Mouse (Mus musculus): ENCODE measurements around the gene Gata1.
"Not testable (repeated sequence)": the region's sequence is repeated elsewhere in the genome, so short reads cannot be mapped to it uniquely, and the experiment has no call there.

Gata1 gene

GRCm38 (mm10) chrX:7977892-7978291 lies at the start of gene Gata1:
Gene Gata1 (minus strand): TSS chrX:7978071.
- no peak for DNase-seq (ENCODE audit: low spot score in 2 of 2)

DNA sequence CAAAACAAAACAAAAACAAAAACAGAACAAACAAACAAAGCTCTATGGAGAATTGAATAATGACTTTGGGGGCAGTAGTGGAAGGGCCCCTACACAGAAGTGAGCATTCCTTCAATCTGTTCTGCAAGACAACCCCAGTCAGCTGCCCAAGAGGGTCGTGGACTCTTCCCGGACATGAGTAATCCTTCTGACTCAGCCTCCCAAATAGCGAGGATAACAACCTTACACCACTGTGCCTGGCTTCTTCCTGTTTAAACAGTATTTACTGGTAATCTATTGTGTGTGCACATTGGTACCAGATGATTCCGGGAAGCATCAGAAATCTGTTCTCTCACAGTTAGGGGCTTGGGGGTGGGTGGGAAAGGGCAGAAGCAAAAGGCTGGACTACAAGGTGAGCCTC lies 48.9 kb upstream of the Gata1 start:
- DNase-seq (ENCODE audit: low spot score in 2 of 2) = no peak

- no peak for DNase-seq (ENCODE audit: low spot score in 2 of 2)
Measured at GRCm38 (mm10) chrX:8024795-8025194, 46.9 kb upstream of the Gata1 start.

- DNase-seq (ENCODE audit: low spot score in 2 of 2) = no peak
Measured at GRCm38 (mm10) chrX:8020111-8020778, 42.4 kb upstream of the Gata1 start.

- no peak for DNase-seq (ENCODE audit: low spot score in 2 of 2)
Measured at GRCm38 (mm10) chrX:8018286-8018685, 40.4 kb upstream of the Gata1 start, which contains the start of gene Glod5. Gene Glod5 (minus strand): TSS chrX:8018492.

DNA sequence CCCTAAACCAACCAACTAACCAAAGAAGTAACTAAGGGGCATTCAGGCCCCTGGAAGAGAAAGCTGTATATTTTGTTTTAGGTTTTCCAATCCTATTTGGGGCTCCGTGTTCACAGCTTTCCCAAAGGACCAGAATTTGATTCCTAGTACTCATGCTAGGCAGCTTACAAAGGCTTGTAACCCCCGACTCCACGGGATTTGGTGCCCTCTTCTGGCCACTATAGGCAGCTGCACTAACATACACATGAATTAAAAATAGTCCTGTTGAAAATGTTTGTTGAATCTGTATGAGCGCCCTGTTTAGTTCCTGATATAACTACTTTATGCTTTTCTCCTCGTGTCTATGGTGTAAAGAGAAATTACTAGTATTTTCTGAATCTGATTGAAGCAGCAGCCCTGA lies 39.3 kb upstream of the Gata1 start:
- no peak for DNase-seq (ENCODE audit: low spot score in 2 of 2)

- not testable (repeated sequence) for DNase-seq (ENCODE audit: low spot score in 2 of 2)
Measured at GRCm38 (mm10) chrX:8015675-8016074, 37.8 kb upstream of the Gata1 start.

DNA sequence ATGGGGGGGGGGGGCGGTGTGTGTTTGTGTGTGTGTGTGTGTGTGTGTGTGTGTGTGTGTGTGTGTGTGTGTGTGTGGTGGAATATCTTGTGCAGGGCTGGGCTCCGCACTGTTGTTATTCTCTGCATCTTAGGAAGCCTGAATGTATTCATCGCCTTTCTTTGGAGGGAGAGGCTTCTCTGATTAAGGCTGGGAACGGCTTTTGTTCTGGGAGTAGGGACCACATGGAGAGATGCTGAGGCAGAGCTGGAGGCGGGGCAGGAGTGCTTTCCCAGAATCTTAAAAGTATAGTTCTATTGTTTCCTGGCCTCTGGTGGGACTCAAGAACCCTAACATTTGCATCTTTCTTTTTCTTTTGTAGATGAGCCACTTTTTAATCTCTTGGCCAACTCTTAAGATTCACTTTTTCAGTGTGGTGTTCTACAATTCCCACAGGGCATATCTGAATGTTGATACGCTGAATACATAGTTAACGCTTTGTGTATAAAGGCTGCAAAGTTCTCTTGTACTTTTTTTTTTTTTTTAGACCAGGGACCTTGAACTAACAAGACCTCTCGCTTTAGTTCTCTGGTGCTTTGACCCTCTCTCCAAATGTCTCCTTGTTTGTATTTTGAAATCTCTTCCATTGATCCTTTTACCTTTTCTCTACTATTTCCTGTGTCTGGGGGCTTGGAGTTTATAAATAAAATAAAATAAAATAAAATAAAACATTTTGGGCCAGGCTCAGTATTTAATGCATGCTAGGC lies 35.9 kb upstream of the Gata1 start:
- DNase-seq (ENCODE audit: low spot score in 2 of 2) = no peak

DNA sequence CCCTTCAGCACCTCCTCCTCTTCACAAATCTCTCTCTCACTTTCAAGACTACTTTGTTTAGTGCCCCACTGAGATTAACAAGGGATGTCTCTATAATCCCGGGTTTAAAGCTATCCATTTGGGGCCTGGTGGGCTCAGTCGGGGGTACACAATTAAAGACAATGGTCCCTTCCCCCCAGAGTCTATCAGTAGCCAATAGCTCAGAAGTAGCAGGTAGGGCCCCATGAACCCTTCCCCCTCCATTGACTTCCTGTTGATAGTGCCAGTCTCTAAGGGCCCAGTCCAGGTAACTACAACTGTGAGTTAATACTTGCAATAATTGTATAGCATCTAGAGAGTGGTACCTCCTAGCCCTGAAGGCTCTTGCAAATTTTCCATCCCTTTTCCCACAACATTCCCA lies 35.3 kb upstream of the Gata1 start:
- no peak for DNase-seq (ENCODE audit: low spot score in 2 of 2)

- DNase-seq (ENCODE audit: low spot score in 2 of 2) = not testable (repeated sequence)
Measured at GRCm38 (mm10) chrX:8009356-8009755, 31.5 kb upstream of the Gata1 start.

- DNase-seq (ENCODE audit: low spot score in 2 of 2) = no peak
Measured at GRCm38 (mm10) chrX:8008543-8008942, 30.7 kb upstream of the Gata1 start.

DNA sequence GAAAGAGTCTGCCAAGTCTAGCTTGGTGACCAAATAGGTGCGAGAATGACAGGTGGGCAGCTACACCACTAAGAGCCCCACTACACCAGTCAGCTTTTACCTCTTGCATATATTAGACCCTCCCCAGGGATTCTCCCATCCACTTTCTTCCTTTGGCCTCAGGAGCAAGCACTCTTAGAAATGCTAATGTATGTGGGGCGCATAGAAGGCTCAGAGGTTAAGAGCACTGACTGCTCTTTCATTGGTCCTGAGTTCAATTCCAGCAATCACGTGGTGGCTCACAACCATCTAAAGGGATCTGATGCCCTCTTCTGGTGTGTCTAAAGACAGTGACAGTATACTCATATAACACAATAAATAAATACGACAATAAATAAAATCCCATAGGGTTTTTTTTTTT lies 25.1 kb upstream of the Gata1 start:
- no peak for DNase-seq (ENCODE audit: low spot score in 2 of 2)

DNA sequence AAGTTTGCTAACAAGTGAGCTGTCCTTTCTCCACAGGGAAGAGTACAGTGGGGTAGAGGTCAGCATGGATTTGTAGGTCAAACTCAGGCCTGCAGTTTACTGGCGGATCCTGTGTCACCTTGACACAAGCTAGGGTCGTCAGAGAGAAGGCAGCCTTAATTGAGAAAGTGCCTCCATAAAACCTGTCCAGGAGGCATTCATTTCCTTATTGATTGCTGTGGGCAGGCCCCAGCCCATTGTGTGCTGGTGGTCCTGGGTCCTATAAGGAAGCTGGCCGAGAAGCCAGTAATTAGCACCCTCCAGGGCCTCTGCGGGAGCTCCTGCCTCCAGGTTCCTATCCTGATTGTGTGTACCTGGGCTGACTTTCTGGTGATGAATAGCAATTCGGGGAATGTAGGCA lies 24.1 kb upstream of the Gata1 start:
- DNase-seq (ENCODE audit: low spot score in 2 of 2) = no peak

DNA sequence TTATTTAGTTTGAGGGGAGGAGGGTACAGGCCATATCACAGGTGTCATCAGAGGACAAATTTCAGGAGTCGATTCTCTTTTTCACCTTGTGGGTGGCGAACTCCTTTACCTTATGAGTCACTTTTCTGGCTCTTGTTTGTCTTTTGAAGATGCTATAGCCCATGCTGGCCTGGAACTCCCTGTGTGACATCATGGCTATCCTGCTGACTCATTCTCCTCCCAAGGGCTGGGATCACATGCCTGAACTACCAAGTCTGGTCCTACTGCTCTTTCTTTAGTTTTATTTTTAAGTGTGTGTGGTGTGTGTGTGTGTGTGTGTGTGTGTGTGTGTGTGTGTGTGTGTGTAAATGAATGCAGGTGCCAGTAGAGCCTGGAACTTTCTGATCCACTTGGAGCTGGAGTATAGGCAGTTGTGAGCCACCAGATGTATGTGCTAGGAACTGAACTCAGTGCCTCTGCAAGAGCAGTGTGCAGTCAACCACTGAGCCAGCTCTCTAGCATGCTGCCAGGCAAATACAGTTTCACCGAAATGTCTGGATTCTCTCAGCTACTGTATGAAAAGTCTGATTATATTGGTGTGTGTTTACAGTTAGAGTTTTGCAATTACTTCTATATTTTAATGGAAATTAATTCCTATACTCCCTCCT lies 22.8 kb upstream of the Gata1 start:
- no peak for DNase-seq (ENCODE audit: low spot score in 2 of 2)

DNA sequence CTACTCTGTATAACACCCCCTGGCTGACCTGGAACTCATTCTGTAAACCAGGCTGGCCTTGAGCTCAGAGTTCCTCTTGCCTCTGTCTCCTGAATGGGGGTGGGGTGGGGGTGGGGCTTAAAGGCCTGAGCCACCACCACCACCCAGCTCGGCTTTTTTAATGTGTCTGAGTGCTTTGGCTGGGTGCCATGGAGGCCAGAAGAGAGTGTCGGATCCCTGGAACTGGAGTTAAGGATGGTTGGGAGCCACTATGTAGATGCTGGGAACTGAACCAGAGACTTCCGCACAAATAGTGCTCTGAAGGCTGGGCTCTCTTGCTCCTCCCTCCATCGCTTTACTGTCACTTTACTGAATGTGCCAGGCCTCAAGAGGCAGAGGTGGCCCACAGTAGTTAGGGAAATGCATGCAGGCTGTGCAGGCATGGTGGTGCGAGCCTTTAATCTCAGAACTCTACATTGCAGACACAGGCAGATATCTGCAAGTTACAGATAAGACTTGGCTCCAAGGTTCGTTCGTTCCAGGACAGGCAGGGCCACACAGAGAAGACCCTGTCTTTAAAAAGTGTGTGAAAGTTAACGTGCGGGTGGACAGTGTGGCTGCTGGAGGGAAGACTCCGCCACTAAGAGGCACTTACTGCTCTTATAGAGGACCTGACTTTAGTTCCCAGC lies 15.3 kb upstream of the Gata1 start:
- no peak for DNase-seq (ENCODE audit: low spot score in 2 of 2)

GRCm38 (mm10) chrX:7992379-7993067 lies 14.7 kb upstream of the Gata1 start:
- no peak for DNase-seq (ENCODE audit: low spot score in 2 of 2)

DNA sequence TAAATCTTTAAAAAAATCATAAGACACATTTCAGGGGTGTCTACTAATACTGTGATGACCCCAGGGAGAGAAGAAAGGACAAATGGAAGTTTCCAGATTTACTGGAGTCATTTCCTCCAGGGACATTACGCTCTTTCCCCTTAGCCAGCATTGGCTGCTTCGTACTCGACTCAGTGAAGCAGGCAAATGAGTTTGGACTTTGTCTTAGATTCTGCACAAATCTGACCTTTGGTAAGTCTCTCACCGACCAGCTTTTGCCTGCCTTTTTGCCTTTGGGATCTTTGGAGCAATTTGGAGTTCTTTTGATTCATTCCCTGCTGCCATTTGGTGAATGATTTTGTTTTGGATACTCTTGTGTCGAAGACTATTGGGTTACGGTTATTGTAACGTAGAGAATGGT lies 3.5 kb upstream of the Gata1 start:
- no peak for DNase-seq (ENCODE audit: low spot score in 2 of 2)

DNA sequence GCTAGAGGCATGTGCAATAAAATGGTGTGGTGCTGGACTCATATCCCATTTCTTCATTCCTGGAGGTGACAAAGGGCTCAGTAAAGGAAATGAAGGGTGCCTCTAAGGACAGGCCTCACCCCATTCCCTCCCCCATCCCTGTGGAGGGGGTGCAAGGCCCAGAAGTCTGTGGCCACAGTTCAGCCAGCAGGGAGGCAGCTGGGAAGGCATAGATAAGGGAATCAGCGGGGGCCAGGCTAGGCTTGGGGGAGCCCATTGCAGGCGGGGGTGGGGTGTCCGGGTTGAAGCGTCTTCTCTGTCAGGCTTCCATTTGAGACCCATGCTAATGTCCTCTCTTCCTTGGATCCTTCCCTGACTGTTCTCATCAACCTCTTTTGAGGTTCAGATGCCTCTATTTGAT lies 6.6 kb downstream of the Gata1 start:
- DNase-seq (ENCODE audit: low spot score in 2 of 2) = no peak

- DNase-seq (ENCODE audit: low spot score in 2 of 2) = no peak
Measured at GRCm38 (mm10) chrX:7968899-7969298, 9.0 kb downstream of the Gata1 start.

GRCm38 (mm10) chrX:7968226-7968625 lies 9.6 kb downstream of the Gata1 start:
- DNase-seq (ENCODE audit: low spot score in 2 of 2) = no peak

DNA sequence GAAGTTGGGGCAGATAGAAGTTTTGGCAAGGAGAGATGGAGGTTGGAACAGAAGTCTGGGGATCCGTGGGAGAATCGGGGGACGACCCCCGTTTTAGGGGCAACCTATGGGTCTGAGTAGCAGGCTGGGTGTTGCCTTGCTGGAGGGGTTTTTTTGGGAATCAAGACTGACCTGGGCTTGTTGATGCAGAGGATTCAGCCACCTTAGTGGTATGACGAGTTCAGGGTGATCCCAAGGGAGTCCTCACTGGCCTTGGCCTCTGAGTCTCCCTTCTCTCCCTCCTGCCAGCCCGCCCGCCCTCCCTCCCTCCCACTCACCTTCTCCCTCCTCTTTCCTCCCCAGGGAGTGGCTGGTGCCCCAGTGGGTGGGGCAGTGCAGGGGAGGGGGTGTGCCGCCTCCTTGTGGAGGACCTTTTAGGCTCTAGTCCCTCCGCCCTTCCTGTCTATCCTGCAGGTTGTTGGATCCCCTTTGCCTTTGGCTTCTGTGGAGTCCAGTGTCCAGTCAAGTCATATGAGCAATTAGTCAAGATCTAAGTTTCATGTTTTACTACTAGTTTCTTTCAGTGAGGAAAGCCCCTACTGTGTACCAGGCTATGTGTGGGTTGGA lies 10.2 kb downstream of the Gata1 start:
- DNase-seq (ENCODE audit: low spot score in 2 of 2) = no peak

All from urinary bladder, postnatal 4 days (tissue).